Mouse (Mus musculus): ENCODE measurements around the gene Dpf3.

Gene Dpf3

GRCm38 (mm10) chr12:83466508-83467430 lies 20.7 kb downstream of the Dpf3 start:
- no peak for DNase-seq (ENCODE audit: low spot score)

GRCm38 (mm10) chr12:83466053-83466452 lies 21.5 kb downstream of the Dpf3 start:
- no peak for DNase-seq (ENCODE audit: low spot score)

GRCm38 (mm10) chr12:83460272-83460671 lies 27.2 kb downstream of the Dpf3 start:
- no peak for DNase-seq (ENCODE audit: low spot score)

DNA sequence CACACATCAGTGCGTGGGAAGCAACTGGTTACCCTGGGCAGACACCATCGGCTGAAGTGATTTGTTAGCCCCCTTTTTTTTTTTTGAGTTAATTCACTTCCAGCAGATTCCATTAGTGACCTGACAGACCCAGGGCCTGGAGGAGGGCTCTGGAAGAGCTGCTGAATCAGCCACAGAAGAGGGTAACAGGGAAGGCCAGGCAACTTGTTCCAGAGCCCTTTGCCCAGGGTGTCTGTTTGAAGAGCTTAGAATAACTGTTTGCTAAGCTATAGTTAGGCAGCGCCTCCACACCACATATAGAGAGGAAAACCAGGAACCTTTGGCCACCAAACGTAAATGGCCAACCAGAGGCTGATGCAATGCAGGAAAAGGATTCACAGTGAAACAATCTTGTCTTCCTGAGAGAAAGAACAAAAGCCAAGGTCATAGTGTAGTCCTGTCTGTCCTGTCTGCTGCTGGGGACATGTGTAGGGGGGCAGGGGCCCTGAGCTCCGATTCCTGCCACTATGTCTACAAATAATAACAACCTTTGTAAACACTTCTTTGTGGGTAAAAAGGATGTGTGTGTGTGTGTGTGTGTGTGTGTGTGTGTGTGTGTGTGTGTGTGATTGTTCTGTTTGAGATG lies 32.7 kb downstream of the Dpf3 start:
- no peak for DNase-seq (ENCODE audit: low spot score)

- no peak for DNase-seq (ENCODE audit: low spot score)
Observed at GRCm38 (mm10) chr12:83451850-83452249, 35.7 kb downstream of the Dpf3 start.

GRCm38 (mm10) chr12:83450471-83450870 lies 37.0 kb downstream of the Dpf3 start:
- no peak for DNase-seq (ENCODE audit: low spot score)

GRCm38 (mm10) chr12:83449202-83449601 lies 38.3 kb downstream of the Dpf3 start:
- DNase-seq (ENCODE audit: low spot score): no peak

- DNase-seq (ENCODE audit: low spot score): no peak
Observed at GRCm38 (mm10) chr12:83445587-83445986, 41.9 kb downstream of the Dpf3 start.

DNA sequence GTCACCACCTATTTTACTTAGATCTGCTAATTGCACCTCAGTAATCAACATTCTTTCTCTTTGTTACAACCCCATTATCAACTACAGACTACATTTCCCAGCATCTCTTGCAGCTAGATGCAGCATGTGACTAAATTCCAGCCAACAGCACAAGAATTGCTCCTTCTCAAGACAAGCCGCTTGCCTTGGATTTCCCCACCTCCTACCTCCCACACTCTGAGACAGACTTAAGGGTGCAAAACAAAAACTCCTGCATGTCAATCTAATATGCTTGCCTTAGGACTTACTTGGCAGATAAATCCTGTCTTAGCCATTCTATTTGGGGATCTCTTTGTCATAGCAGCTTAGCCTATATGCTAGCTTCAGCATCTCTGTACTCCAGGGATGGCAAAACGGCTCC lies 43.1 kb downstream of the Dpf3 start:
- DNase-seq (ENCODE audit: low spot score): no peak

GRCm38 (mm10) chr12:83438002-83438401 lies 49.5 kb downstream of the Dpf3 start:
- DNase-seq (ENCODE audit: low spot score): no peak

DNA sequence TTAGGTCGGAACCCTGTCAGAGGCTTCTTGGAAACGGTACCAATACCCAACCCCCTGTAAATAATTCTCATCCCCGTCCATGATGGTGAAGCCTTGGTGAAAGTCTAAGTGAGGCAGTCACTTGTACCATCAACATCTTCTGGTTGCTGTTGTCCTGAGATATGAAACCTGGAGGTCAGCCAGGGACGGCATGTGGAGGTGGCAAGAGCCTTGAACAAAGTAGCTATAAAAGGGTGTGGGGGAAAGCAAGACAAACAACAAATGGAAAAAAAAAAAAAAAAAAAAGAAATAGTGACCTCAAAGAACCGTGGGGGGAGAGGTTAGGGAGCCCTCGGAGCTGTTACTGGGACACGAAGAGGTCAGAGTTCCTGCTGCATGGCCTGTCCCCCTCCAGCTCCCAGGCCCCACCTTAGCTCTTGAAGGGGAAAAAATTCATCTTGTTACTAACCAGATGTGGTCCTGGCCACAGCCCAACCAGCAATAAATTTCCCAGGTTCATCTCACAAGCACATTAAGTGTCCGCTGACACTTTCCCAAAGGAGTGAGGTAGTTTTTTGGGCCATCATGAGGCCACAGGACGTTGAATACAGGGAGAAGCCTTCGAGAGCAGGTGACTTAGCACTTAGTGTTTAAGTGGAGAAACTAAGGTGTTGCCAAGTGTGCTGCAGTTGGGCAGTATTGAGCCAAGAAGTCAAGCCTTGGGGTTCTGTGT lies 53.4 kb downstream of the Dpf3 start:
- peak; percentile 71 for DNase-seq (ENCODE audit: low spot score)

DNA sequence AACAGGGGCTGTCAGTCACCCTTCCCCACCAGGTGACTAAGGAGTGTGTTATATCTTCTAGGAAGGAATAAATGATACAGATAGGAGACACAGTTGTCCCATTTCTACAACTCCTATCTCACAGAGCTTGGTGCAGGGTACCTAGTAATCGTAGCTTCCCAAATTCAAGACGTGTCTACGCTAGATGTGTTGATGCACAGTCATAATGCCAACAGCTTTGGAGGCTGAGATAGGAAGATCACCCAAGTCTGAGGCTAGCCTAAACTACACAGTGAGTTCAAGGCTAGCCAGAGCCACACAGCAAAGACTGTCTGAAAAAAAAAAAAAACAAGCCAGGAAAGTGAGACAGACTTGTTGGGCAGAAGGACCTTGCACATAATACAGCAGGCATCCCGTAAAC lies 54.1 kb downstream of the Dpf3 start:
- no peak for DNase-seq (ENCODE audit: low spot score)

DNA sequence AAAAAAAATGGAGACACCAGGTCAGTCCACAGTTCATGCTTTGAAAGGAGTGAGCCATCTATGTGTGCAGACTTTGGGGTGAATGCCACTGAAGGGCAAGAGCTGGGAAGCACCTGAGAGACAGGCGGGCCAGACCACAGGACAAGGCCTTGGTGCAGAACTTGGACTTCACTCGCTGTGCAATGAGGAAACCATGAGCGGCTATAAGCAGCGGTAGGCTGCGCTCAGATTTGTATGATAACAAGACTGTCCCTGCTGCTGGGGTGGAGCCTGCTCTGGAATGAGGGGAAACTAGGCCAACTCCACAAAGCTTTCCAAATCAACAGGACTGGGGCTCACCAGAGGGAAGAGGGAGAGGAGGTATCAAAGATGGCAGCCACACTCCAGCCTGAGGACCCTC lies 57.3 kb downstream of the Dpf3 start:
- DNase-seq (ENCODE audit: low spot score): no peak

- no peak for DNase-seq (ENCODE audit: low spot score)
Observed at GRCm38 (mm10) chr12:83428016-83428415, 59.5 kb downstream of the Dpf3 start.

DNA sequence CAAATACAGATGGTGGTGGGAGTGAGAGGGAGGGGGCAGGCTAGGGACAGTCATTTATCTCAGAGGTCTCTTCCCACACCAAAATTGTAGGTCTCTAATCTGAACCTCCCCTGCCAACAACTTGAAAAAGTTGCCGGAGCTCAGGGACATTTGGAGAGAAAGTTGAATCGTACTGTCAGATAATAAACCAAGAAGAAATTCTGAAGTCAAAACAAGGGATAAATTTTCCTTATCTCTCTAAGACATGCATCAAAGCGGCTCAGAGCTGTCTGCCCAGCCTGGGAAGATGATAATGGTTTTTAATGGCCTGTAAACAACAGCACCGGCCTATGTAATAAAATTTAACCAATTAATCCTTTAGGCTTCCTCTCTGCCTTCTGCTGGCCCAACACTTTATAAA lies 59.9 kb downstream of the Dpf3 start:
- DNase-seq (ENCODE audit: low spot score): no peak

DNA sequence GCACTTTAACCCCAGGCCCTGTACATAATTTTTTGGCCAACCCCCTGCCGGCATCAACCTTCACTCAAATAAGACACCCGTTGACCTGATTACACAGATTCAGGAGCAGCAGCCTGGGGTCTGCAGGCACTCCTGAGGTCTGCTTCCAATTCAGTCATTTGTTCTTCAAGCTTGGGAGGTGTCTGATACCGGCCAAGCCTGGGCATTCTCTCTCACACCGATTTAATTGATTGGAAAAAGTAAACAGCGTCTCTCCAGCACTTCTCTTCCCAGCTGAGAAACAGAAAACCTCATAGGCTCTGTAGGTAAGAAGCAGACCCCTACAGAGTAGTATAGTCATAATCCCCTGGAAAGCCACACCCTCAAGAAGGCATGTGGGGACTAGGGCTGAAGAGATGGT lies 61.2 kb downstream of the Dpf3 start:
- no peak for DNase-seq (ENCODE audit: low spot score)

DNA sequence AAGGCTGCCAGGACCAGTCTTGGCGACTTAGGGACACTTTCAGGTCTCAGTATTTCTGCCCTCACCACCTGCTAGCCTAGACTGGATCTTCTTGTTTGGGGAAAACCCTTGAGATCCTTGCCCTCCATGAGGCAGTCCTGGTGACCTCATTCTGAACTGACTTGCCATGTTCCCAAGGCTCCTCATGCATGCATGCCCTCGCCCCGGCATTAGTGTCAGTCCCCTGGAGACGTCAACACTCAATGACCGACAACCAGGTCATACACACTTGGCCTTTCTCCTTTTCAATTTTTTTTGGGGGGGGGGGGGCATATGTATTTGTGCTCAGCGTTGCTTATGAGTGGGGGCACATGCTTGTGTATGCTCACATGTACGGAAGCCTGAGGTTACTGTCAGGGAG lies 61.8 kb downstream of the Dpf3 start:
- no peak for DNase-seq (ENCODE audit: low spot score)

- DNase-seq (ENCODE audit: low spot score): peak; percentile 74
Observed at GRCm38 (mm10) chr12:83424720-83425444, 62.6 kb downstream of the Dpf3 start.

DNA sequence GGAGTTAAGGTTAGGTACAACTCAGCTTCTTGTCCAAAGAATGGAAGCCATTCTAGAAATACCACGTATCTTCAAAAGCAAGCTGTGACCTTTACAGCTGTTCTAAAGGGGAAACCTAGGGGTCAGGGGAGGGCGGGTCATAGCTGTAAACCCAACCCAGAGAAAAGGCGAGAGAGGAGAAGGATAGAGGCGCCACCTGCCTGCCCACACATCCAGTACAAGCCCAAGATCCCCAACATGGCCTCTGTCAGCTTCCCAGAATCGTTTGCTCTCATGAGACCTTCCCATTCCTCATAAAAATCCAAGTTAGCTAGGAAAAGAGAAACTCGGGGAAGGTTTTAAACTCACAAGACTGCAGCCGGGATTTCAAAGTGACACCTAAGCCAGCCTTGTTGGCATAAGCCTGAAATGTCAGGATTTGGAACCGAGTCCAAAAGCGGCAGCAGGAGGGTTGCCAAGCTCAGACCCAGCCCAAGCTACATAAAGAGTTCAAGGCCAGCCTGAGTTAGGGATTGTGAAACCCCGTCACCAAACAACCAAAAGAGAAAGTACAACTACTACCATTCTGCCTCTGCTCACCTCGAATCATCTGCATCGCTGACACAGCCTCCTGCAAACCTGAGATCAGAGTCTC lies 63.3 kb downstream of the Dpf3 start:
- no peak for DNase-seq (ENCODE audit: low spot score)

DNA sequence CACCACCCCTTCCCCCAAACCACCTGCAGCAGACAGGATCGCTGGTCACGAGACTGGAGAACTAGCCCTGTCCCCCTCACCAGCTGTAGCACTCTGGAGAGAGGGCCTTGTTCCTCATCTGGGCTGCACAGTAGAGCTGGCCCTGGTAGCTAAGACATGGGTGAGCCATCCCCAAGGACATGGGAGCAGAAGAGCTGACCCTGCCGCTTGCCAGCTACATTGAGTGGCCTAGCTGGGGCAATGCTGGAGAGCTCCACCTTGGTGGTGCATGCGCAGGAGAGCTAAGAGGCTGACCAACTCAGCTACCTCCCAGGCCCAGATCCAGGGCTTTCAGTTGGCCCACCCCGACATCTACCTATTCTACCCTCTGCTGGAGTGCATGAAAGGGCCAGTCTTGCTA lies 67.2 kb downstream of the Dpf3 start:
- DNase-seq (ENCODE audit: low spot score): no peak

DNA sequence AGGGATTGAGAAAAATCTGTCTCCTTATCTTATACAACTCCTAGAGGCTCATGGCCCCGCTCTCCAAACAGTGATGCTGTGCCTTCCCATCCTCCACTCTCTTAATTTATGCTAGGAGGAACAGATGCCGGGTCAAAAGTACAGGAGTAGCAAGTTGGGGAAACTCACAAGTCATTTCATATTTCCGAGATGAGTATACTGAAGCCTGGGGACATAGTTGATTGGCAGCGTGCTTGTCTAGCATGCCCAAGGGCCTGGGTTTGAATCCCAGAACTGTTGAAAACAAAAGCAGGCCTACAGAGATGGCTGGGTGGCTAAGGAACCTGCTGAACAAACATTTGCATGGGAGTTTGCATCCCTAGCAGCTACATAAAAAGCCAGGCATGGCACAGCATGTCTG lies 72.3 kb downstream of the Dpf3 start:
- no peak for DNase-seq (ENCODE audit: low spot score)

- DNase-seq (ENCODE audit: low spot score): no peak
Observed at GRCm38 (mm10) chr12:83413684-83414083, 73.8 kb downstream of the Dpf3 start.

All from spleen, adult 12 weeks (tissue).